Mouse (Mus musculus) erythroblast, embryonic 14.5 days (primary cell): Measurements from ENCODE around the gene Vmn1r234.
"Not testable (repeated sequence)": the region's sequence is repeated elsewhere in the genome, so short reads cannot be mapped to it uniquely, and the experiment has no call there.

Experiments used
- GATA1 ChIP-seq: IDR thresholded peaks from 2 replicates; pipeline ENCODE4 v1.6.1; 2012; ENCODE audit warnings: low read length, inconsistent platforms, mixed read lengths
- TAL1 ChIP-seq: IDR thresholded peaks from 3 replicates; pipeline ENCODE4 v1.6.1; 2012; ENCODE audit warnings: low read length, inconsistent platforms, mixed read lengths

DNA sequence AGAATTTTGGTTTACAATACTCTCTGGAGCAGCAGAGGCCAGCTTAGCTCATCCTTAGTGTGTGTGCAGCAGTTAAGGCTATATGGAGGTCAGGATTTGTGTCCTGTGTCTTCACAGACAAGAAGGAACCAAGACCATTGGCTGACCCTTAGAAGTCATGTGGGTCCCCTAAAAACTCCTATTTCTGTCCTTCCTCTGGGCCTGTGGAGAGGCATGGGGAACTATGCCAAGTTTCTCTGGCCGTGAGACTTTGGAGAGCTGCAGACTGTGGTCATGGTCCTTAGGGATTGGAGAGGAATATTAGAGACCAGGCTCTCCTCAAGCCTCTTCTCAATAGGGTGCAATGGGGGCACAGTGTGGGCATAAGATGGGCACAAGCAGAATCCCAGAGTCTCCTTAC, 14.8 kb upstream of the Vmn1r234 start:
- not testable (repeated sequence) for TF ChIP-seq GATA1, TAL1
